Mouse (Mus musculus) left cerebral cortex, postnatal 10 days (tissue): Measurements from ENCODE around the gene Peak1. TPM values are rescaled to one million over a fixed set of nuclear protein-coding genes. Genes with fewer than 3 reads are reported as not detected.

Experiments used
- DNase-seq, 2 experiments: peaks; one replicate each; pipeline ENCODE4 v3.0.0; 2021 to 2022; ENCODE audit warnings: low spot score in 2 of 2, mixed read lengths in 1 of 2; ENCODE audit errors: extremely low spot score in 1 of 2
- intact Hi-C: fragments of 180-260 bp; cut with DNase I; formaldehyde crosslinking; loops from one replicate; pipeline ENCODE4 v1.15.1; 2025
- microRNA-seq: library from miRNA; unstranded; fragments of <30 nt; microRNA quantifications from one replicate; pipeline ENCODE4 v1.2.0, GENCODE M21; 2022
- total RNA-seq, 2 experiments: library from RNA; stranded (reverse); gene quantifications; 2 replicates each; pipeline ENCODE4 v1.2.3; 2021

Peak1 gene
- total RNA-seq, 2 experiments from 2014 or later = 20.4 to 21.7 TPM

- intact Hi-C loops = no loop called here
- peak in 1 of 2 experiments; percentile 59 for DNase-seq
Observed at GRCm38 (mm10) chr9:56179416-56180117, 238.3 kb downstream of the Peak1 start.

- no peak for DNase-seq
- intact Hi-C loops = no loop called here
Observed at GRCm38 (mm10) chr9:56177354-56177753, 240.5 kb downstream of the Peak1 start.

GRCm38 (mm10) chr9:56175316-56175715 lies 242.6 kb downstream of the Peak1 start:
- intact Hi-C loops = no loop called here
- no peak for DNase-seq

GRCm38 (mm10) chr9:56167690-56168089 lies 250.2 kb downstream of the Peak1 start:
- intact Hi-C loops = no loop called here
- DNase-seq = no peak

- no peak for DNase-seq
- intact Hi-C loops = no loop called here
Observed at GRCm38 (mm10) chr9:56166161-56166560, 251.7 kb downstream of the Peak1 start.

GRCm38 (mm10) chr9:56165377-56165776 lies 252.5 kb downstream of the Peak1 start, which contains the start of gene Tspan3:
Gene Tspan3 (minus strand): TSS chr9:56165477.
- DNase-seq = no peak
- intact Hi-C loops = no loop called here

GRCm38 (mm10) chr9:56160341-56161141 lies 257.3 kb downstream of the Peak1 start:
- intact Hi-C loops = no loop called here
- peak; percentile 91 to 95 for DNase-seq

- DNase-seq = no peak
- intact Hi-C loops = no loop called here
Observed at GRCm38 (mm10) chr9:56159456-56159855, 258.4 kb downstream of the Peak1 start.

- DNase-seq = no peak
- intact Hi-C loops = no loop called here
Observed at GRCm38 (mm10) chr9:56158077-56158476, 259.8 kb downstream of the Peak1 start.

GRCm38 (mm10) chr9:56154572-56154971 lies 263.3 kb downstream of the Peak1 start:
- no peak for DNase-seq
- intact Hi-C loops = no loop called here

GRCm38 (mm10) chr9:56152482-56153007 lies 265.3 kb downstream of the Peak1 start:
- DNase-seq = no peak
- intact Hi-C loops = no loop called here

- intact Hi-C loops = no loop called here
- peak in 1 of 2 experiments; percentile 43 for DNase-seq
Observed at GRCm38 (mm10) chr9:56151745-56152481, 266.0 kb downstream of the Peak1 start.

Small RNA genes lying within 50 kb of the gene (microRNA-seq; reads per million reads assigned to microRNA genes)
- 3.2 reads per million, percentile 4 among the genes with 10 or more reads in this experiment for gene Gm24270

Other genes with a start within 250 kb of the Peak1 start
- gene Hmg20a, start 542 bp upstream of the Peak1 start, total RNA-seq = 10 to 100 TPM; 61.6 to 62.2 TPM